Mouse (Mus musculus): ENCODE data around the gene Wdr61.

The Wdr61 gene

GRCm38 (mm10) chr9:54733921-54734638 is at the start of gene Wdr61:
Wdr61 (minus strand) TSS chr9:54734519.
- DNase-seq (ENCODE audit: low spot score in 2 of 2) = peak; percentile 94 to 96

- no peak for DNase-seq (ENCODE audit: low spot score in 2 of 2)
Measured at GRCm38 (mm10) chr9:54784003-54784402, 49.7 kb upstream of the Wdr61 start.

- DNase-seq (ENCODE audit: low spot score in 2 of 2) = no peak
Measured at GRCm38 (mm10) chr9:54782504-54782903, 48.2 kb upstream of the Wdr61 start.

- no peak for DNase-seq (ENCODE audit: low spot score in 2 of 2)
Measured at GRCm38 (mm10) chr9:54779280-54779679, 45.0 kb upstream of the Wdr61 start.

- DNase-seq (ENCODE audit: low spot score in 2 of 2) = no peak
Measured at GRCm38 (mm10) chr9:54776451-54776982, 42.2 kb upstream of the Wdr61 start.

- no peak for DNase-seq (ENCODE audit: low spot score in 2 of 2)
Measured at GRCm38 (mm10) chr9:54770140-54770780, 35.9 kb upstream of the Wdr61 start.

- no peak for DNase-seq (ENCODE audit: low spot score in 2 of 2)
Measured at GRCm38 (mm10) chr9:54765336-54766085, 31.2 kb upstream of the Wdr61 start.

GRCm38 (mm10) chr9:54764561-54765217 is 30.4 kb upstream of the Wdr61 start, which contains the start of gene Crabp1:
Crabp1 (plus strand) TSS chr9:54764748.
- DNase-seq (ENCODE audit: low spot score in 2 of 2) = no peak

- no peak for DNase-seq (ENCODE audit: low spot score in 2 of 2)
Measured at GRCm38 (mm10) chr9:54764091-54764490, 29.8 kb upstream of the Wdr61 start.

GRCm38 (mm10) chr9:54759592-54759991 is 25.3 kb upstream of the Wdr61 start:
- DNase-seq (ENCODE audit: low spot score in 2 of 2) = no peak

- DNase-seq (ENCODE audit: low spot score in 2 of 2) = no peak
Measured at GRCm38 (mm10) chr9:54752944-54753295, 18.6 kb upstream of the Wdr61 start.

GRCm38 (mm10) chr9:54752201-54752943 is 18.1 kb upstream of the Wdr61 start:
- DNase-seq (ENCODE audit: low spot score in 2 of 2) = no peak

- no peak for DNase-seq (ENCODE audit: low spot score in 2 of 2)
Measured at GRCm38 (mm10) chr9:54751684-54752083, 17.4 kb upstream of the Wdr61 start.

GRCm38 (mm10) chr9:54750215-54750981 is 16.1 kb upstream of the Wdr61 start:
- DNase-seq (ENCODE audit: low spot score in 2 of 2) = no peak

- no peak for DNase-seq (ENCODE audit: low spot score in 2 of 2)
Measured at GRCm38 (mm10) chr9:54745740-54746370, 11.5 kb upstream of the Wdr61 start.

GRCm38 (mm10) chr9:54743891-54744290 is 9.6 kb upstream of the Wdr61 start:
- DNase-seq (ENCODE audit: low spot score in 2 of 2) = no peak

- no peak for DNase-seq (ENCODE audit: low spot score in 2 of 2)
Measured at GRCm38 (mm10) chr9:54738376-54738775, 4.1 kb upstream of the Wdr61 start.

- DNase-seq (ENCODE audit: low spot score in 2 of 2) = peak; percentile 4 to 18
Measured at GRCm38 (mm10) chr9:54736284-54736701, 2.0 kb upstream of the Wdr61 start.

GRCm38 (mm10) chr9:54734639-54735252 is 427 bp upstream of the Wdr61 start:
- DNase-seq (ENCODE audit: low spot score in 2 of 2) = no peak

All from heart, adult 9 months (tissue).